Mouse (Mus musculus) forebrain, embryonic 14.5 days (tissue): ENCODE results near the gene Spast. TPM values are rescaled to one million over a fixed set of nuclear protein-coding genes. Genes with fewer than 3 reads are reported as not detected.

ENCODE experiments used
- ATAC-seq: fragments of 200-750 bp; cut with Nextera tagmentation; 2 replicates; pipeline ENCODE4 v1.8.0; 2017; ENCODE audit warnings: mild to moderate bottlenecking, moderate library complexity
- DNase-seq: peaks from one replicate; pipeline ENCODE4 v3.0.0-alpha.2; 2015; ENCODE audit warnings: low spot score
- H3K27ac ChIP-seq: fragments of 300-500 bp; sonication (generic); 2 replicates; pipeline ENCODE4 v1.5.1; 2014; ENCODE audit warnings: low read depth, mild to moderate bottlenecking, control low read depth, low read length, moderate library complexity
- H3K27me3 ChIP-seq: fragments of 300-500 bp; sonication (generic); replicated peaks from 2 replicates; pipeline ENCODE4 v1.6.1; 2014; ENCODE audit warnings: low read length, control low read depth, mixed read lengths; ENCODE audit not compliant: control insufficient read depth, insufficient read depth
- H3K36me3 ChIP-seq: fragments of 300-500 bp; sonication (generic); 2 replicates; pipeline ENCODE4 v1.6.1; 2014; ENCODE audit warnings: low read length, control low read depth; ENCODE audit not compliant: control insufficient read depth, insufficient read depth
- H3K4me1 ChIP-seq: fragments of 300-500 bp; sonication (generic); 2 replicates; pipeline ENCODE4 v1.6.1; 2014; ENCODE audit warnings: antibody characterized with exemption, low read length, control low read depth; ENCODE audit not compliant: control insufficient read depth, insufficient read depth
- H3K4me2 ChIP-seq: fragments of 300-500 bp; sonication (generic); 2 replicates; pipeline ENCODE4 v1.6.1; 2014; ENCODE audit warnings: mild to moderate bottlenecking, control low read depth, low read length
- H3K4me3 ChIP-seq: fragments of 300-500 bp; sonication (generic); 2 replicates; pipeline ENCODE4 v1.5.1; 2014; ENCODE audit warnings: low read depth, low read length, control low read depth
- H3K9ac ChIP-seq: fragments of 300-500 bp; sonication (generic); 2 replicates; pipeline ENCODE4 v1.6.1; 2014; ENCODE audit warnings: mild to moderate bottlenecking, low read length, control low read depth, moderate library complexity
- H3K9me3 ChIP-seq: fragments of 300-500 bp; sonication (generic); replicated peaks from 2 replicates; pipeline ENCODE4 v1.6.1; 2016; ENCODE audit warnings: low read length, control low read depth, mixed read lengths; ENCODE audit not compliant: control insufficient read depth
- WGBS: fragments of 180-500 bp; shearing (Covaris S2); extraction: QIAGEN DNeasy Blood & Tissue Kit; methylation state at CpG from one replicate; pipeline ENCODE4 v1.1.7; 2014; 5-methylcytosine and 5-hydroxymethylcytosine counted together
- polyA plus RNA-seq: library from polyadenylated mRNA; unstranded; fragments of >200 nt; fragmentation: Nextera tagmentation; extraction: Ambion mirVana; gene quantifications from 2 replicates; pipeline ENCODE4 v1.2.1, GENCODE M21; 2014

The Spast gene
- 40.3 and 41.7 TPM in 2 replicates for polyA plus RNA-seq

GRCm38 (mm10) chr17:74338937-74339804 lies at the start of gene Spast:
TSS of gene Spast (plus strand) at chr17:74338987.
- Histone ChIP-seq H3K27me3 (no peaks in the 10 kb centered on the region), H3K4me3 (peak within 1 kb of the TSS; percentile 98), H3K4me2 (peak within 1 kb of the TSS; percentile 75), H3K9ac (peak within 1 kb of the TSS; percentile 98), H3K27ac (peak within 1 kb of the TSS; percentile 98), H3K4me1 (peaks cover 28% of the 10 kb centered on the region), H3K9me3 (no peaks in the 10 kb centered on the region), H3K36me3 (peaks cover 8% of the 10 kb centered on the region; the same call in 1 of the 2 replicates)
- ATAC-seq, result peak; percentile 78
- peak; percentile 61 for DNase-seq
- WGBS, result under 1% methylated on average over 58 of the region's 90 CpGs

DNA sequence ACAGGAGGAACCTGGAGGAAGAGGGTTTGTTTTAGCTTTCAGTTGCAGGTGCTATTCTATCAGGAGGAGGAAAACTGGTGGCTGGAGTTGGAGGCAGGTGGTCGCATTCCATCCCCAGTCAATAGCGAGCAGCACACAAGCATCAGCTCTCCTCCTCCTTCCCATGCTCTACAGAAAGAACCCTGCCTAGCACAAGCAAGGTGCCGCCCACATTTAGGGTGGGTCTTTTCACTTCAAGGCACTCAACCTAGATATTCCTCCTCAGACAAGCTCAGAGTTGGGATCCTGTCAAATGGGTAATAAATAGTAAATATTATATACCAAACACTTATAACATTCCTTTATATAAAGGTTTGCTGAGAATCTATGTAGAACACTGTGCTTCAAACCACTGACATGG lies 48.6 kb upstream of the Spast start:
- Histone ChIP-seq H3K4me2 (no peak overlapping the region), H3K4me1 (peaks cover 10% of the 10 kb centered on the region), H3K9me3 (no peaks in the 10 kb centered on the region), H3K9ac (no peak overlapping the region), H3K27ac (no peak overlapping the region), H3K4me3 (no peak overlapping the region), H3K36me3 (no peaks in the 10 kb centered on the region), H3K27me3 (no peaks in the 10 kb centered on the region)
- ATAC-seq, result no peak
- DNase-seq, result no peak
- 81% methylated on average over 3 of the region's 3 CpGs for WGBS

DNA sequence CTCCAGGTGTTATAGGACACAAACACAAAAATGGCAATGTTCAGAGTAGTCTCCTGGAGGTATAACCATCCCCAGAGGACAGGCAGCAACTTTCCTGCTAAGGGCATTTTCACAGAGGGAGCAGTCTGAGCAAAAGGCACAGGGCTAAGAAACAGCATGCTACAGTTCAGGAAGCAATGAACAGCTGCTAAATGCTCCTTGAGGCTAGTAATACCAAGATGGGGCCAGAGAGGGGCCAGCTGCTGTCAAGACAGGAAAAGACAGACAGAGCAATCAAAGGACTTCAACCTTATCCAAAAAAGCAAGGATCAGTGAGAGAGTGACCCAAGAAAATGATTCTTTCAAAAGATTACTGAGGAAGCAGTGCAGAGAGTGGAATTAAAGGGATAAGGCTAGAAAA lies 47.9 kb upstream of the Spast start:
- H3K9me3 ChIP-seq, result no peaks in the 10 kb centered on the region
- DNase-seq (no peak), ATAC-seq (no peak)
- no peaks in the 10 kb centered on the region for H3K36me3 ChIP-seq
- H3K9ac ChIP-seq, result no peak overlapping the region
- H3K4me3 ChIP-seq, result no peak overlapping the region
- H3K4me1 ChIP-seq, result peaks cover 10% of the 10 kb centered on the region
- H3K27ac ChIP-seq, result no peak overlapping the region
- no peaks in the 10 kb centered on the region for H3K27me3 ChIP-seq
- no peak overlapping the region for H3K4me2 ChIP-seq

GRCm38 (mm10) chr17:74291640-74292361 lies 47.0 kb upstream of the Spast start:
- Histone ChIP-seq H3K27me3 (no peaks in the 10 kb centered on the region), H3K9me3 (no peaks in the 10 kb centered on the region), H3K36me3 (no peaks in the 10 kb centered on the region), H3K4me1 (peaks cover 10% of the 10 kb centered on the region), H3K9ac (no peak overlapping the region), H3K27ac (no peak overlapping the region), H3K4me3 (no peak overlapping the region), H3K4me2 (no peak overlapping the region)
- 82% methylated on average over 4 of the region's 4 CpGs for WGBS
- no peak for ATAC-seq
- DNase-seq, result no peak

DNA sequence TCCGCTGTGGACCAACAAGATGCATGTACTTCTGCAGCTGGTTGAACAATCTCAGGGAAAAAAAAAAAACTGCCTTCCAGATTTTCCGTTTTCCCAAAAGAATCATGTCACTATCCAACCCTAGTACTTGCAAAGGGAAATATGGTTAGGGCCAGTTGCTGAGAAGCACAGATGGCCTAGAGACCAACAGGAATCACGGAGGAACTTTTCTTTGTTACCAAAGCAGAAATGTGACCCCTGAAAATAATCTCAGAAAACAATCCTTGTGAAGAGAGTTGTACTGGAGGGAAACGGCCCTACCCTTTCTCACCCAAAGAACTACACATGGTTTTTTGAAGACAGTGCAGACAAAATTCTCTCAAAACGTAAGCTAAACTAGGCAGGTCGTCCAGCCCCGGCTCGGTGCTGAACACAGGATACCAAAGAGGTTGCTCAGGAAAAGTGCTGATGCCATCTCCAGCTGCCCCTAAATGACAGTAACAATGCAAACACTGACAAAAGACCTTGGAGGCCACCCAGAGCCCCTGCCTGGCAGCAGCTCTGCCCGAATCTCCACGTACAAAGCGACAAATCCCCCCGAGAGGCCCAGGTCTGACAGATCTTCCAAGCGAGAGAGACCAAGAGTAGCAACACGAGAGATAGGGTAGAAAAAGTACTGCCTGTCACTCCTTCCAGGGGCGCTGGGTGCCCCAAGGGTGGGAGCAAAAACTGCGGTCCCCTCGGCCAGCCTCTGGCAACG lies 44.9 kb upstream of the Spast start:
- H3K4me2 ChIP-seq, result peak overlapping the region; percentile 78
- H3K4me1 ChIP-seq, result peaks cover 10% of the 10 kb centered on the region
- 0 out of 2 replicates have a peak, but pooled peaks cover under 1% of the 10 kb centered on the region for H3K36me3 ChIP-seq
- DNase-seq (peak; percentile 56), ATAC-seq (peak; percentile 5; the same call in 1 of the 2 replicates)
- H3K9ac ChIP-seq, result peak overlapping the region; percentile 96
- WGBS, result under 1% methylated on average over 17 of the region's 18 CpGs
- H3K27me3 ChIP-seq, result no peaks in the 10 kb centered on the region
- H3K4me3 ChIP-seq, result peak overlapping the region; percentile 89
- no peaks in the 10 kb centered on the region for H3K9me3 ChIP-seq
- H3K27ac ChIP-seq, result peak overlapping the region; percentile 97

DNA sequence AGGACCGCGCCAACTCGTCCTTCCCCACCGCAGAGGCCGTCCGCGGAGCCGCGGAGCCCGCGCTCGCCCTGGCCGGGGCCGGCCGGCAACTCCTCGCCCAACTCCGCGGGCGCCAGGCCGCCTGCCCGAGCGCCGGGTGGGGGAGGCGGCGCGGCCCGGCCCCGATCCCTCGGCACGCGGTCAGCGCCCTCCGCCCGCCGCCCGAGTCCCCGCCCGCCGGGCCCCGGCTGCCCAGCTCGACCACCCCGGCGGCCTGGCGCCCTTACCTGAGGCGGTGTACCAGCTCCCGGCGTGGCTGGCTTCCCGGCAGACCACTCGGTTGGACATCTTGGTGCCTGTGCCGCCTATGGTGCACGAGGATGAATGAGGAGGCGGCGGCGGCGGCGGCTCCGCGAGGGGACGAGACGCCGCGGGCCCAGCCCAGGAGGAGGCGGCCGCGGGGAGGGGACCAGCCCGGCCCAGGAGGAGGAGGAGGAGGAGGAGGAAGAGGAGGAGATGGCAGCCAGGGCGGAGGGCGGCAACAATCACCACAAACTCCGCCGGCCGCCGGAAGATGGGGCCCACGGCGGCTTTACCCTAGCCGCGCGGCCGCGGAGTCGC lies 44.3 kb upstream of the Spast start:
- Histone ChIP-seq H3K36me3 (peaks cover 3% of the 10 kb centered on the region; the same call in 1 of the 2 replicates), H3K27me3 (no peaks in the 10 kb centered on the region), H3K4me3 (peak overlapping the region; percentile 89), H3K9ac (peak overlapping the region; percentile 96), H3K4me2 (peak overlapping the region; percentile 78), H3K27ac (peak overlapping the region; percentile 97), H3K4me1 (peaks cover 10% of the 10 kb centered on the region), H3K9me3 (no peaks in the 10 kb centered on the region)
- DNase-seq (peak; percentile 73), ATAC-seq (peak; percentile 79)
- 0% methylated on average over 49 of the region's 80 CpGs for WGBS

- WGBS, result 1% methylated on average over 49 of the region's 110 CpGs
- Histone ChIP-seq H3K9ac (peak within 1 kb of the TSS; percentile 96), H3K36me3 (peaks cover 8% of the 10 kb centered on the region; the same call in 1 of the 2 replicates)
These were observed 43.5 kb upstream of the Spast start, which contains the start of gene Memo1 for GRCm38 (mm10) chr17:74295026-74295970. TSS of gene Memo1 (minus strand) at chr17:74295521.

More at GRCm38 (mm10) chr17:74295026-74295970, 43.5 kb upstream of the Spast start, which contains the start of gene Memo1:
- no peaks in the 10 kb centered on the region for H3K9me3 ChIP-seq
- peak within 1 kb of the TSS; percentile 78 for H3K4me2 ChIP-seq
- peaks cover 10% of the 10 kb centered on the region for H3K4me1 ChIP-seq
- DNase-seq (peak; percentile 91), ATAC-seq (peak; percentile 92)
- H3K27ac ChIP-seq, result peak within 1 kb of the TSS; percentile 97
- H3K27me3 ChIP-seq, result no peaks in the 10 kb centered on the region
- peak within 1 kb of the TSS; percentile 89 for H3K4me3 ChIP-seq
